Mouse (Mus musculus): ENCODE data around the gene C1qtnf6.

C1qtnf6 gene

DNA sequence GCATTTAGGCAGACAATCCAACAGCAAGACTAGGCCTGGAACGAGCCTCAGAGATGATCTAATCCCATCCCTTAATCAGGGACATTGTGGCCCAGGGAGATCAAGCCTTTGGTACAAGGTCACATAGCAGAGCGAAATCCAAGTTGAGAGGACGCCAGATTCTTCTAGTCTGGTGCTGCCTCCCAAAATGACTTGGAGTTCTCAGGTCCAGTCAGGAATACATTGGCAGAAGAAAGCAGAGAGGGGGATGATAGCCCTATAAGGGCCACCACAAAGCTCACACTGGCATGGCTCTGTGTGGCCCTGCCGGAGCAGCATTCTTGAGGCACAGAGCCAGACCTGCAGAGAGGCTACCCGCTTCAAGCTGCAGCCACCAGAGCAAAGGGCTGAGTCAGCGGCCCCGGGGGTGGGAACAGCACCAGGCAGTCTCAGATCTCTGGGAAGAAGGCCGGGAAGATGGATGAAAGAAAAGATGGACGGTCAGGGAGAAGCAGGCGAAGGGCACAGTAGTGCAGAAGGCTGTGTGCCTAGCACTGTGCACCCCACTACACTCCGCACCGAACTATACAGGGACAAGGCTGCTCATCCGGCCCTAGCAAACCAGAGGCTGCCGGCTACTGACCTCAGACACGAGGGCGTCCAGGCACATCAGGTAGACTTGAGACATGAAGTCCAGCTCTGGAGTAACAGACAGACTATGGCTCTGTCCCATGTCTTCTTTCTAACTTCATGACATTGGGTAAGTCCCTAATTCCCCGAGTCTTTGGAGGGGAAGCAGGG, at the start of gene C1qtnf6:
C1qtnf6 (minus strand) TSS at position 746 of the 780 bp plus-strand sequence.
- peak; percentile 56 to 66 for DNase-seq

- DNase-seq, result no peak
These were observed 45.1 kb upstream of the C1qtnf6 start for GRCm38 (mm10) chr15:78576284-78576810.

GRCm38 (mm10) chr15:78572658-78573397, 41.6 kb upstream of the C1qtnf6 start, which contains the start of gene Rac2:
Rac2 (minus strand) TSS chr15:78572783.
- peak; percentile 63 to 65 for DNase-seq

DNA sequence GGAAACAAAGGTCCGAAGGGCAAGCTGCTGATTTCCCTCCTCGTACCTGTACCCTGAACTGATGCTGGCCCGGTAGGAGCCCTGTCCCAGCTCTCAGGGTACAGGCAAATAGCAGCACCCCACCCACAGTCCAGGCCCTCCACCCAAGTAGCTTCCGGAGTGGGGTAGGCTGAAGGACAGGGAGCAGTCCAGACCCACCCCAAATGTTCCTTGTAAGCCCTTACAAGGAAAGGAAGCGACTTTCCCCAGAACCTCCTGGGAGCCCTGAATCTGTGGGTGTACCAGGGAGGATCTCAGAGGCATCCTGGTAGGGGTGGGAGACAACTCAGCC, 41.0 kb upstream of the C1qtnf6 start:
- DNase-seq, result no peak

DNA sequence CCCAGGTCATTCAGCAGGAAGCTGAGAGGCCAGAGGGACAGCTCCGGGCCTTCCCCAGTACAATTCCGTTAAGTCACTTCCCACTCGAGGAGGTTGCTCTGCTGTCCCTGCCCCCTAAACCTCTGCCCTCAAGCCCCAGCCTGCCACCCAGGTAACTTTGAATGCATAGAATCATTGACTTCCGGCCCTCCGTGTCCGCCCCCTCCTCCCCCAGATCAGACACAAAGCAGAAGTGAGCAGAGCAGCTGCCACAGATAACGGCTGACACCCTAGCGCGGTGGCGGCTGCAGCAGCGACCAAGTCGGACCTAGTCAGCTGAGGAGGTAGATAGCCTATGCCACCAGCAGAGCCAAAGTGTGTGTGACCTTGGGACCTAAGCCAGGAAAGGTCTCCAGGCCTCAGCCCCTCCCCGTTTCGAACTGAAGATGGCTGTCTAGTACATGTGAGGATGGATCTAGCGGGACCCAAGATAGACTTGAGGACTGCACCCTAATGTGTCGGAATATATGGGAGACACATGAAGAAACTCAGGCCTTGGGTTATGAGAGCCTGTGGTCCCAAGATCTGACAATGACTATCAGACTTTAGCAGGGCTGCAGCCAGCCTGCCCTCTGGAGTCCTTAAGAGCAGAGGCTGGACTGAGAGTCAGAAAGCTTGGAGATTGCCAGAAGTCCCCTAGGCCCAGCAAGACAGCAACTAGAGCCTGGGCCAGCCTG, 40.5 kb upstream of the C1qtnf6 start:
- DNase-seq, result peak; percentile 39 to 57

GRCm38 (mm10) chr15:78570170-78570569, 39.0 kb upstream of the C1qtnf6 start:
- no peak for DNase-seq

- no peak for DNase-seq
These were observed 36.4 kb upstream of the C1qtnf6 start for GRCm38 (mm10) chr15:78567608-78568120.

- DNase-seq, result no peak
These were observed 33.7 kb upstream of the C1qtnf6 start for GRCm38 (mm10) chr15:78564764-78565435.

DNA sequence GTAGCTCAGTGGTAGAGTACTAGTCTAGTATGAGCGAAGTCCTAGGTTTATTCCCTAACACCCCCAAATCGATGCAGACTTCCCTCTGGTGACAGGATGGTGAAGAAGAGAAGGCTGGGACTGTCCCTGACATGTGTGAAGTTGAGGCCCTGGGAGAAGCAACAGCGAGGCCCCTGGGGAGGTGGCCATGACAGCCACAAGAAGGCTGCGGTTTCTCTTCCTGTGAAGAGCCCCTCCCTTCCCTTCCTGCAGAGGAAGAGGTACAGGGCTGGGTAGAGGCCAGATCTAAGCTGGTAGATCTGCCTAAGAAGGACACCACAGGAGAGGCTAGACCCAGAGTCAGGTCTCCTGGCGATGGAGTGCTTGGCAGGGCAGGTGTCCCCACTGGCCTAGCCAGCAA, 32.7 kb upstream of the C1qtnf6 start:
- DNase-seq, result no peak

DNA sequence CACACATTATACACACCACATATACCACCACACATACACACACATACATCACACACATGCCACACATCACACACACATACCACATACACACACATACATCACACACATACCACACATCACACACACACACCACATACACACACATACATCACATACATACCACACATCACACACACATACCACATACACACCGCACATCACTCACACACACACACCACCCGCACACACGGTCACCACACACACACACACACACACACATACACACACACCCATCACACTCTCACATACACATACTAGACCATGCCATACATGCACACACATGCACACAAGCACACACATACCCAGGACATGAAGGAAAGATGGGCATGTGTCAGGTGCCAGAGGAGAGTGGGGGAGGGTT, 32.1 kb upstream of the C1qtnf6 start:
- no peak for DNase-seq

GRCm38 (mm10) chr15:78559141-78559979, 28.1 kb upstream of the C1qtnf6 start:
- no peak for DNase-seq

- no peak for DNase-seq
These were observed 26.7 kb upstream of the C1qtnf6 start for GRCm38 (mm10) chr15:78557693-78558535.

DNA sequence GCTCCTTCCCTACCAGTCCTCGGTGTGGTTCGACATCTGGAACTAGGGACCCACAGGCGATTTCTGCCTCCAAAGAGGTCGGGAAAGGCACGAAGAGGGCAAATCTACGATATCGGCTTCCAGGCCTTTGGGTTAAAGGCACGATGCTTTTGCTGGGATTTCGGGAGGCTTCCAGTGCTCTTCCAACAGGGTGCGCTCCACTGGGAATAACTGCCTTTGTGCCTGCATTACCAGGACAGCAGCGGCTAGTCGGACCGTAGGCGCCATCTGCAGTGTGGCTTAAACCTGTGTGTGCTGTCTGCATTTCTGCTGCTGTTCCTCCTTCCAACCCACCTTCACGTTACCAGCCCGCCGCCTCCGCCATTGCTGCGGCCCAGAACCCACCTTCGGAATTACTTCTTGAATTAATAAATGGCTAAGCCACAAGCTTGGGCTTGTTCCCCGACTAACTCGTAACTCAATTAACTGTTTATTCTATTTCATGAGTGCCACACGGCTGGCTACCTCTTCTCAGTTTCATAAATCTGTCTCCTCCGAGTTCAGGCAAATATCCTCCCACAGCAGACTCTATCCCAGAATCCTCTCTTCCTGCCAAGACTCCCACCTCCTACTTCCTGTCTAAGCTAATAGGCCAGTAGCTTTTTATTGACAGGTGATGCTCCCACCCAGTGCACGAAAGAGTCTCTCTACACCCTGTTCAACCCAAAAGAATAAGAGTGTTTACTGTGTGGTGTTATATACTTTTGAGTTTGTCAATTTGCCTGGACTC, 23.5 kb upstream of the C1qtnf6 start:
- DNase-seq, result no peak

GRCm38 (mm10) chr15:78549189-78549734, 18.0 kb upstream of the C1qtnf6 start:
- no peak for DNase-seq

- no peak for DNase-seq
These were observed 17.5 kb upstream of the C1qtnf6 start for GRCm38 (mm10) chr15:78548711-78549110.

GRCm38 (mm10) chr15:78548336-78548665, 17.1 kb upstream of the C1qtnf6 start:
- peak in 1 of 2 experiments; percentile 21 for DNase-seq

GRCm38 (mm10) chr15:78547415-78548335, 16.5 kb upstream of the C1qtnf6 start:
- DNase-seq, result peak; percentile 85 to 89

DNA sequence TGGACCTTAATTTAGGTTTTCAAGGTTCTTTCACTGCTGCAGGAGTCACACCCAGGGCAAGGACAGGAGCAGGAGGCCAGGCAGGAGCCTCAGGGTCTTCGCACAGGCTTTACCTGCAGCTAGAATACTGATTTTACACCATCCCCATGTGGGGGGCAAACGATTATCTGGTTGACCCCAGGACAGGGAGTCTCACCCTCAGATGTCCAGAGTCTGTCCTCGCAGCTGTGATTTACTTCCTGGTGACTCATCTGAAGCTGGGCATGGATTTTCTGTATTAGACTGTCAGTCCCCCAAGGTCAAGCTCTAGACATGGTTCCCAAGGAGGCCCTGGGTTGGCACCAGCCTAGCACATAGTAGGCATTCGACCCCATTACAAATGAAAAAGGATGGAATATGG, 14.8 kb upstream of the C1qtnf6 start:
- DNase-seq, result no peak

Data from lung, adult 18-20 months (tissue).